22 mouse cellular contexts compared by ENCODE assay signal in the genomic region with DNA sequence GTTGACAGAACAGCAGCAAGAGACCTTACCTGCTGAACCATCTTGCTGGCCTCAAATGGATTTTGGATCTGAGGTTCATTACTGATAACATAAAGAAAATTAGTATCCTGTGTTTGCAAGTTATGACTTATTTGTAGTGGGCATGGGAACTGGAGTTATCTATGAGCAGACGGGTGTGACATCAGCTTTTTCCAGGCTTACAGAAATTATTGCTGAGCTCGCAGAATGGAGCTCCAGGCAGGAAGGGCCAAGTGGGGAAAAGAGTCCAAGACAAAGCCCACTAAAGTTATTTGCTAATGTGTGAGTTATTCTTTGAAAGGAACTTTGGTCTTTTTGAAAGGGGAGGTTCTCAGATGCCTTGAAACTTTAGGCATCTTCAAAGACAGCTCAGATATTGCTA.
DNase-seq lines count a peak whose midpoint lies in the region; ATAC-seq and TF ChIP-seq lines count a peak whose summit lies in the region.
"Had no signal": no experiment of that assay in that cellular context is flagged by ENCODE, and none has a peak within 500 bp of the region (broad histone marks: within the 10 kb centered on the region; RNA-seq: fewer than 3 reads in every experiment).

No protein-coding gene starts in this region.

- H3K9ac ChIP-seq in CH12.LX (ENCODE audit: insufficient read depth, low read depth): peak overlapping the region; percentile 68
- H3K9ac ChIP-seq in MEL (ENCODE audit: control insufficient read depth, low read depth, low read length, poor library complexity, severe bottlenecking): no peak overlapping the region
- no peak overlapping the region for H3K9ac ChIP-seq in intestine, postnatal 0 days (ENCODE audit: low read depth, low read length)

- H3K79me2 ChIP-seq in CH12.LX (replicated peaks; ENCODE audit: control insufficient read depth, extremely low read depth, insufficient read depth, poor library complexity, severe bottlenecking) (peaks cover 29% of the 10 kb centered on the region), MEL (ENCODE audit: control insufficient read depth, insufficient read depth, low read length, poor library complexity) (no peaks in the 10 kb centered on the region)

- no peak for TF ChIP-seq EP300 in CH12.LX (IDR thresholded peaks at IDR 0.05; ENCODE audit: low read length)
- no peak for TF ChIP-seq EP300 in MEL (IDR thresholded peaks at IDR 0.05; ENCODE audit: low read depth in 1 of 2, low read length in 2 of 2)

- ATAC-seq in intestine, postnatal 0 days: no peak
- ATAC-seq: activated CD4-positive, CD25-positive, alpha-beta regulatory T cell, adult 4 months; Patski had no signal

- no peak for TF ChIP-seq CTCF in CH12.LX (conservative IDR thresholded peaks at IDR 0.05 in 1 of 2, IDR thresholded peaks at IDR 0.05 in 1 of 2; ENCODE audit: low read depth in 2 of 2, low read length in 2 of 2)
- no peak for TF ChIP-seq CTCF in MEL (IDR thresholded peaks at IDR 0.05 in 2 of 3, conservative IDR thresholded peaks at IDR 0.05 in 1 of 3; ENCODE audit: control insufficient read depth in 1 of 3, insufficient read depth in 1 of 3, low read depth in 2 of 3, low read length in 3 of 3, poor library complexity in 1 of 3, severe bottlenecking in 1 of 3)
- no peak for TF ChIP-seq CTCF in bone marrow macrophage, adult 2 months (IDR thresholded peaks at IDR 0.05; ENCODE audit: low read depth, low read length)
- TF ChIP-seq CTCF in intestine, postnatal 0 days (IDR thresholded peaks at IDR 0.05; ENCODE audit: low read depth): no peak

- TF ChIP-seq POLR2A in CH12.LX (IDR thresholded peaks at IDR 0.05; ENCODE audit: low read depth, low read length) (no peak), MEL (IDR thresholded peaks at IDR 0.05; ENCODE audit: control insufficient read depth in 1 of 2, insufficient read depth in 1 of 2, low read depth in 1 of 2, low read length in 2 of 2, poor library complexity in 1 of 2) (no peak)
- no peak for TF ChIP-seq POLR2A in bone marrow macrophage, adult 2 months (IDR thresholded peaks at IDR 0.05; ENCODE audit: borderline replicate concordance, low read depth, low read length)

- DNase-seq in CH12.LX (ENCODE audit: extremely low read depth) (no peak), MEL (ENCODE audit: low read depth, low spot score) (no peak)
- DNase-seq in naive thymus-derived CD4-positive, alpha-beta T cell, adult 2 months (ENCODE audit: low read depth): peak; percentile 8
- no peak for DNase-seq in right cerebral cortex, postnatal 4 days
- DNase-seq in testis, postnatal 14 days (ENCODE audit: low spot score): no peak
- no peak for DNase-seq in thymus, postnatal 0 days (ENCODE audit: low spot score)
- DNase-seq: adrenal gland, adult 2 months; adrenal gland, adult 8-10 months; adrenal gland, postnatal 10 days; adrenal gland, postnatal 14 days; adrenal gland, postnatal 25 days; adrenal gland, postnatal 36 days; cerebellum, adult 11 months; cerebellum, adult 11-12 months; cerebellum, adult 18-20 months; cerebellum, adult 2 months; cerebellum, adult 8-10 months had no signal

- in situ Hi-C loops in CH12.LX (cut with MboI; ENCODE audit: low pct_ligation_motif_present, low pct_unique_long_range_greater_than_20kb, low sequenced_read_pairs): no loop called here

- dilution Hi-C loops in CH12.LX (cut with MboI; ENCODE audit: extremely low pct_ligation_motif_present, extremely low pct_unique_long_range_greater_than_20kb, low sequenced_read_pairs): no loop called here

- H3K4me1 ChIP-seq in CH12.LX (ENCODE audit: control insufficient read depth in 1 of 2, insufficient read depth in 2 of 2) (peaks cover 19 to 45% of the 10 kb centered on the region in 2 experiments; a peak in 3 of 4 replicates), MEL (ENCODE audit: control insufficient read depth in 1 of 2, insufficient read depth in 2 of 2, low read length in 2 of 2) (peaks cover 0 to 2% of the 10 kb centered on the region in 2 experiments; a peak in 2 of 4 replicates)
- peaks cover 32% of the 10 kb centered on the region for H3K4me1 ChIP-seq in bone marrow macrophage, adult 2 months (ENCODE audit: control insufficient read depth, insufficient read depth, low read length)
- H3K4me1 ChIP-seq in intestine, postnatal 0 days (replicated peaks; ENCODE audit: control insufficient read depth, insufficient read depth, low read length): no peaks in the 10 kb centered on the region

- H3K36me3 ChIP-seq in CH12.LX (replicated peaks in 1 of 2; ENCODE audit: control insufficient read depth in 1 of 2, insufficient read depth in 1 of 2, low read length in 1 of 2): peaks cover 0 to 20% of the 10 kb centered on the region in 2 experiments
- 0 out of 4 replicates have a peak, but pooled peaks cover 0 to 2% of the 10 kb centered on the region in 2 experiments for H3K36me3 ChIP-seq in MEL (ENCODE audit: control insufficient read depth in 1 of 2, insufficient read depth in 2 of 2, low read length in 2 of 2)
- H3K36me3 ChIP-seq in intestine, postnatal 0 days (ENCODE audit: control insufficient read depth, insufficient read depth): no peaks in the 10 kb centered on the region
- H3K36me3 ChIP-seq: G1E had no signal

- H3K27me3 ChIP-seq in CH12.LX (replicated peaks) (no peaks in the 10 kb centered on the region), MEL (ENCODE audit: control insufficient read depth in 1 of 2, insufficient read depth in 2 of 2, low read length in 2 of 2) (no peaks in the 10 kb centered on the region)
- H3K27me3 ChIP-seq in intestine, postnatal 0 days (replicated peaks; ENCODE audit: control insufficient read depth, insufficient read depth, low read length): no peaks in the 10 kb centered on the region
- H3K27me3 ChIP-seq: Patski had no signal

- H3K4me3 ChIP-seq in CH12.LX (replicated peaks in 1 of 3; ENCODE audit: low read depth in 2 of 3, low read length in 2 of 3, poor library complexity in 1 of 3): peak overlapping the region; percentile 61 to 95 (median 80)
- H3K4me3 ChIP-seq in MEL (ENCODE audit: control insufficient read depth in 1 of 2, insufficient read depth in 1 of 2, low read depth in 2 of 2, low read length in 2 of 2): no peak overlapping the region
- H3K4me3 ChIP-seq in bone marrow macrophage, adult 2 months (ENCODE audit: insufficient read depth, low read length): no peak overlapping the region
- H3K4me3 ChIP-seq in intestine, postnatal 0 days (ENCODE audit: low read depth, low read length): no peak overlapping the region

- 74% methylated on average over 2 of the region's 2 CpGs for WGBS in intestine, postnatal 0 days

- no peaks in the 10 kb centered on the region for H3K9me3 ChIP-seq in CH12.LX (replicated peaks; ENCODE audit: low read length)
- H3K9me3 ChIP-seq in MEL (replicated peaks; ENCODE audit: insufficient read depth, low read length): no peaks in the 10 kb centered on the region
- no peaks in the 10 kb centered on the region for H3K9me3 ChIP-seq in intestine, postnatal 0 days (ENCODE audit: control insufficient read depth)
- H3K9me3 ChIP-seq: G1E had no signal

- H3K27ac ChIP-seq in CH12.LX (ENCODE audit: insufficient read depth, low read depth) (peak overlapping the region; percentile 100), MEL (ENCODE audit: control insufficient read depth, low read depth, low read length) (no peak overlapping the region)
- 0 out of 2 replicates have a peak overlapping the region, but pooled peaks have one; percentile 15 for H3K27ac ChIP-seq in bone marrow macrophage, adult 2 months (ENCODE audit: insufficient read depth, low read depth, low read length)
- H3K27ac ChIP-seq in intestine, postnatal 0 days (ENCODE audit: low read depth, low read length): no peak overlapping the region

- peak overlapping the region; percentile 76 for H3K4me2 ChIP-seq in CH12.LX (ENCODE audit: insufficient read depth, low read depth, poor library complexity, severe bottlenecking)
- H3K4me2 ChIP-seq in intestine, postnatal 0 days (replicated peaks; ENCODE audit: low read depth): no peak overlapping the region

- TF ChIP-seq RAD21 in CH12.LX (IDR thresholded peaks at IDR 0.05; ENCODE audit: low read depth, low read length): no peak
- TF ChIP-seq RAD21 in MEL (IDR thresholded peaks at IDR 0.05; ENCODE audit: low read depth, low read length): no peak

TF ChIP-seq in CH12.LX, 34 proteins besides CTCF, POLR2A, EP300 and RAD21:
- TF ChIP-seq MAFK (IDR thresholded peaks at IDR 0.05; ENCODE audit: insufficient replicate concordance, low read length) (peak; percentile 90), RCOR1 (conservative IDR thresholded peaks at IDR 0.05; ENCODE audit: low read depth, low read length) (no peak)

TF ChIP-seq in MEL, 35 proteins besides CTCF, POLR2A, EP300 and RAD21:
- no peak for TF ChIP-seq ETS1 (IDR thresholded peaks at IDR 0.05; ENCODE audit: low read depth, low read length)
- no peak for TF ChIP-seq MYB (IDR thresholded peaks at IDR 0.05; ENCODE audit: low read depth, low read length)
- no peak for TF ChIP-seq NRF1 (IDR thresholded peaks at IDR 0.05; ENCODE audit: insufficient read depth, low read depth, low read length, poor library complexity, severe bottlenecking)
- no peak for TF ChIP-seq USF1 (IDR thresholded peaks at IDR 0.05; ENCODE audit: low read depth, low read length)
- TF ChIP-seq GABPA (IDR thresholded peaks at IDR 0.05; ENCODE audit: low read depth, low read length): no peak
- no peak for TF ChIP-seq NELFE (IDR thresholded peaks at IDR 0.05; ENCODE audit: low read depth, low read length)
- TF ChIP-seq MAFK (IDR thresholded peaks at IDR 0.05; ENCODE audit: borderline replicate concordance, low read depth, low read length): 0 out of 2 replicates have a peak, but pooled peaks have one; percentile 18

Comparison
In these comparisons a context has a peak if more than half of its experiments do, and no peak if none do; other contexts are left out.
1. H3K27ac ChIP-seq: peak in CH12.LX (single experiment) and bone marrow macrophage, adult 2 months (single experiment); none in MEL (single experiment) and intestine, postnatal 0 days (single experiment).
2. H3K4me3 ChIP-seq: peak in CH12.LX (3 of 3); none in MEL (0 of 2), bone marrow macrophage, adult 2 months (single experiment) and intestine, postnatal 0 days (single experiment).